ENCODE assay signal across 14 mouse cellular contexts in the genomic region with DNA sequence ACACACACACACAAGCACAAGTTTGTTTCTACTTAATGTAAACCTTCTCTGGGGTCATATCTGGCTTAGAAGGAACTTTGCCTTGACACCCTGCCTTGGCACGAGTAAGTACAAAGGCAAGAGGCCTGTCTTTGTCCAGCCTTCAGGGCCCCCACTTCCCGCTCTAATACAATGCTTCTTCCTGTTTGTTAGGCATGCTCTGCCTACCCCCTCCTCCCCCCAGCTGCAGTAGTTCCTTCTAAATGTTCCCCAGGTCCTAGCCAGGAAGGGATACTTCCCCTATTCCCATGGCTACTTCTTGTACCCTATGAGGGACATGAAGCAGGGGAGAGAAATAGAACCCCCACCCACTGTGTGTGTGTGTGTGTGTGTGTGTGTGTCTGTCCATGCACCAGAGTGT. TPM values are rescaled to one million over a fixed set of nuclear protein-coding genes. Genes with fewer than 3 reads are reported as not detected.
DNase-seq lines count a peak whose midpoint lies in the region; ATAC-seq and TF ChIP-seq lines count a peak whose summit lies in the region.
"Had no signal": no experiment of that assay in that cellular context is flagged by ENCODE, and none has a peak within 500 bp of the region (broad histone marks: within the 10 kb centered on the region; RNA-seq: fewer than 3 reads in every experiment).

No protein-coding gene starts in this region.

- no peak for ATAC-seq in kidney, embryonic 16.5 days (ENCODE audit: low FRiP score, low TSS enrichment)
- ATAC-seq in lung, postnatal 0 days, result peak; percentile 82
- no peak for ATAC-seq in forebrain, embryonic 11.5 days (replicated peaks; ENCODE audit: low FRiP score)
- ATAC-seq: midbrain, embryonic 16.5 days had no signal

- no peak overlapping the region for H3K27ac ChIP-seq in kidney, embryonic 16.5 days (ENCODE audit: low read length)
- H3K27ac ChIP-seq in lung, postnatal 0 days (ENCODE audit: low read length), result peak overlapping the region; percentile 32; the same call in 1 of the 2 replicates
- H3K27ac ChIP-seq in left cerebral cortex, adult 2 months, result no peak overlapping the region
- H3K27ac ChIP-seq in forebrain, embryonic 11.5 days (ENCODE audit: low read depth, low read length), result no peak overlapping the region
- H3K27ac ChIP-seq: hindbrain, embryonic 14.5 days had no signal

- H3K9ac ChIP-seq in kidney, embryonic 16.5 days (replicated peaks; ENCODE audit: low read length), result no peak overlapping the region
- H3K9ac ChIP-seq in lung, postnatal 0 days (replicated peaks; ENCODE audit: low read depth), result no peak overlapping the region
- H3K9ac ChIP-seq in forebrain, embryonic 11.5 days (ENCODE audit: low read length), result no peak overlapping the region
- H3K9ac ChIP-seq: hindbrain, embryonic 14.5 days had no signal

- peak; percentile 8 for DNase-seq in adrenal gland, postnatal 14 days
- no peak for DNase-seq in adrenal gland, adult 8-10 months
- DNase-seq in kidney, adult 11 months, result peak; percentile 17
- DNase-seq in brain, adult 2 months (ENCODE audit: low read depth, low spot score), result peak; percentile 6
- peak; percentile 52 for DNase-seq in lung, postnatal 0 days (ENCODE audit: low spot score)
- DNase-seq in left cerebral cortex, adult 2 months (ENCODE audit: extremely low spot score in 1 of 2, low spot score in 2 of 2), result no peak
- DNase-seq in forebrain, embryonic 11.5 days (ENCODE audit: low spot score), result no peak
- DNase-seq: adrenal gland, postnatal 25 days; cerebellum, adult 11-12 months; layer of hippocampus, adult 9-11 months had no signal

- H3K9me3 ChIP-seq in kidney, embryonic 16.5 days (ENCODE audit: low read length), result no peaks in the 10 kb centered on the region
- no peaks in the 10 kb centered on the region for H3K9me3 ChIP-seq in lung, postnatal 0 days (ENCODE audit: low read length)
- H3K9me3 ChIP-seq in forebrain, embryonic 11.5 days (ENCODE audit: control insufficient read depth, low read length), result no peaks in the 10 kb centered on the region; the same call in 1 of the 2 replicates

- TF ChIP-seq EP300 in lung, postnatal 0 days (IDR thresholded peaks at IDR 0.05), result peak; percentile 67; the same call in 1 of the 2 replicates

- H3K4me2 ChIP-seq in kidney, embryonic 16.5 days (replicated peaks; ENCODE audit: low read depth, low read length), result no peak overlapping the region
- H3K4me2 ChIP-seq in lung, postnatal 0 days (replicated peaks; ENCODE audit: low read depth, low read length), result no peak overlapping the region
- H3K4me2 ChIP-seq in forebrain, embryonic 11.5 days (ENCODE audit: low read depth, low read length, severe bottlenecking), result no peak overlapping the region
- H3K4me2 ChIP-seq: hindbrain, embryonic 14.5 days had no signal

- intact Hi-C loops in left cerebral cortex, adult 2 months (cut with DNase I), result no loop called here

- H3K4me1 ChIP-seq in kidney, embryonic 16.5 days (ENCODE audit: insufficient read depth, low read length), result no peaks in the 10 kb centered on the region
- H3K4me1 ChIP-seq in lung, postnatal 0 days (ENCODE audit: insufficient read depth, low read depth, low read length), result no peaks in the 10 kb centered on the region
- no peaks in the 10 kb centered on the region; the same call in 1 of the 2 replicates for H3K4me1 ChIP-seq in forebrain, embryonic 11.5 days (replicated peaks; ENCODE audit: control insufficient read depth, insufficient read depth, low read length)

- no peak overlapping the region for H3K4me3 ChIP-seq in kidney, embryonic 16.5 days (ENCODE audit: low read length)
- no peak overlapping the region for H3K4me3 ChIP-seq in lung, postnatal 0 days (ENCODE audit: low read depth, low read length)
- no peak overlapping the region for H3K4me3 ChIP-seq in left cerebral cortex, adult 2 months
- H3K4me3 ChIP-seq in forebrain, embryonic 11.5 days (ENCODE audit: low read depth, low read length), result no peak overlapping the region
- H3K4me3 ChIP-seq: erythroblast, embryonic 14.5 days had no signal

- no peak for TF ChIP-seq CTCF in lung, postnatal 0 days (IDR thresholded peaks at IDR 0.05)
- no peak for TF ChIP-seq CTCF in left cerebral cortex, adult 2 months (IDR thresholded peaks at IDR 0.05)

- no peaks in the 10 kb centered on the region; the same call in 1 of the 2 replicates for H3K27me3 ChIP-seq in kidney, embryonic 16.5 days (ENCODE audit: insufficient read depth, low read length)
- H3K27me3 ChIP-seq in lung, postnatal 0 days (replicated peaks; ENCODE audit: insufficient read depth, low read length), result no peaks in the 10 kb centered on the region
- no peaks in the 10 kb centered on the region for H3K27me3 ChIP-seq in forebrain, embryonic 11.5 days (ENCODE audit: control insufficient read depth, insufficient read depth, low read length)

- no peaks in the 10 kb centered on the region for H3K36me3 ChIP-seq in kidney, embryonic 16.5 days (ENCODE audit: insufficient read depth, low read length)
- H3K36me3 ChIP-seq in lung, postnatal 0 days (ENCODE audit: insufficient read depth, low read length), result no peaks in the 10 kb centered on the region
- no peaks in the 10 kb centered on the region for H3K36me3 ChIP-seq in forebrain, embryonic 11.5 days (ENCODE audit: control insufficient read depth, insufficient read depth, low read length)

- 71% methylated on average over 2 of the region's 2 CpGs for WGBS in kidney, embryonic 16.5 days
- WGBS in lung, postnatal 0 days, result 42% methylated on average over 2 of the region's 2 CpGs
- 67% methylated on average over 2 of the region's 2 CpGs for WGBS in forebrain, embryonic 11.5 days

RNA-seq across cellular contexts. Expression of a gene that starts 40.5 kb away (rescaled TPM):
- 0.19 and 0.37 TPM in 2 replicates for total RNA-seq in adrenal gland, postnatal 14 days (2021)
- under 1 TPM; 0.26 to 0.40 (median 0.33) TPM for total RNA-seq in adrenal gland, adult 8-10 months (2022)
- 0.04 TPM in 1 of 2 replicates, not detected in the other for polyA plus RNA-seq in kidney, embryonic 16.5 days (2015; fragmentation: Nextera tagmentation; extraction: Ambion mirVana)
- 0.06 and 0.08 TPM in 2 replicates for polyA plus RNA-seq in lung, postnatal 0 days (2015; fragmentation: Nextera tagmentation; extraction: Ambion mirVana)
- total RNA-seq in left cerebral cortex, adult 2 months (2021), result under 1 TPM; 0.23 to 0.66 TPM
- 0.04 TPM in 1 of 2 replicates, not detected in the other for polyA plus RNA-seq in forebrain, embryonic 11.5 days (2014; fragmentation: Nextera tagmentation; extraction: Ambion mirVana)
- polyA plus RNA-seq: erythroblast, embryonic 14.5 days had no signal

Comparison
In these comparisons a context has a peak if more than half of its experiments do, and no peak if none do; other contexts are left out.
1. DNase-seq: peak in adrenal gland, postnatal 14 days (single experiment), kidney, adult 11 months (single experiment), brain, adult 2 months (single experiment) and lung, postnatal 0 days (single experiment); none in adrenal gland, adult 8-10 months (single experiment), left cerebral cortex, adult 2 months (0 of 2) and forebrain, embryonic 11.5 days (single experiment).